Mouse (Mus musculus): ENCODE measurements around the gene Ints14.

GRCm38 (mm10) chr9:64925771-64926170 is 34.9 kb upstream of the Ints14 start:
- TF ChIP-seq CTCF (IDR thresholded peaks at IDR 0.05; ENCODE audit: borderline replicate concordance, insufficient read depth, low read depth, low read length), result no peak
- no peak for TF ChIP-seq POLR2A (IDR thresholded peaks at IDR 0.05; ENCODE audit: borderline replicate concordance, insufficient read depth, low read length)

Measured in cerebellum, adult 2 months (tissue).